Mouse (Mus musculus) kidney, postnatal 10 days (tissue): ENCODE data around the gene Dsp.

ENCODE experiments used
- DNase-seq: peaks from one replicate; pipeline ENCODE4 v3.0.0; 2021; ENCODE audit warnings: mixed read lengths

Gene Dsp

DNA sequence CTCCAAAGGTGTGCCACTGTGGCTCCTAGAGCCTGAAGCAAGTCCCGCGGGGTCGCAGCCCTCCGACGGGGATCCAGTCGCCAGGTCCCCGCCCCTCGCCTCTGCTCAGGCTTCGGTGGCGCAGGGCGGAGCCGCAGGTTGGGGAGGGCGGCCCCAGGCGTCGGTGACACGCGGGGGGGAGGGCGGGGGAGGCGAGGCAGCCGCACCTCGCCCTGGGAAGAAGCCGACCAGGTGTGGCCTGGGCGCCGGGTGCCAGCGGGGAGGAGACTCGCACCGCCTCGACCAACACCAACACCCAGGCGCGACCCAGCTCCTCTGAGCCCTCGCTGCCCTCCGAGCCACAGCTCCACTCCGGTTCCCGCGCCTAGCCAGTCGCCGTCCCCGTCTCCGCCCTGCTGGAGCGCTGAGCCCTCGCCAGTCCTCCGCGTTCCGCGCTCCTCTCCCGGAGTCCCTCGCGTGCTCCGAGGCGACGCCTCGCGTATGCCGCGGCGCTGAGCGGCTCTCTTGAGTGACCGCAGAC lies at the start of gene Dsp:
Gene Dsp (plus strand): TSS at position 226 of the 520 bp plus-strand sequence.
- DNase-seq = peak; percentile 75

DNA sequence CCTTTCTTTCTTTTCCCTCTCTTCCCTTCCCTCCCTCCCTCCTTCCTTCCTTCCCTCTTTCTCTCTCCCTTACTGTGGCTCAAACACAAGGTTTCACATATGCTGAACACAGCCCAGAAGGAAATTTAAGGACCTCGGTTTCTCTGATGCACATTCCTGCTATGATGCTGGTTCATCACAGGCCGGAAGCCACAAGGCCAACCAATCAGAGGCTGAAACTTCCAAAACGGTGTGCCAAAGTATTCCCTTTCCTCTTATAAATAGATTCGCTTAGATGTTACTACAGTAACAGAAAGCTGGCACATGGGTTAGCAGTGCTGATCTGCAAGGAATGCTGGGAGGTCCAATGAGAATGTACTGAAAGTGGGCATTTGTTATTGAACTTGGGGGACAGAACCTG lies 47.7 kb upstream of the Dsp start:
- DNase-seq = no peak

GRCm38 (mm10) chr13:38104501-38104900 lies 46.6 kb upstream of the Dsp start:
- DNase-seq = no peak

DNA sequence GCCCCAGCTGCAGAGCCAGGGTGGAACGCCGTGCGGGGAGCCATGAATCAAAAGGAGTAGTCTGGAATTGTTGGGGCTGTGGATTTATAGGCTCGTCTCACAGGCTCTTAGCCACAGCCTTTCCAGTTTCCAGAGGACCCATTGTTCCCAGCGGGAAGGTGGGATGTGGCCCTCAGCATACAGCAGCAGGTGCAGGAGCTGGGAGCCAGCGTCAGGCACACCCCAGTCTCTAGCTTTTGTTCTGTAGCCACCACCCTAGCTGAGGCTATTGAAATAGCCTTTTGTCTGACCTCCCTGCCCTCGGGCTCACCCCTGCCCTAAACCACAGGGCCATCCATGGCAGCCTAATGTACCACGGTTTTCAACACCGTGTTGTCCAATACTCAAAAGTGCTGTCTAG lies 42.0 kb upstream of the Dsp start:
- DNase-seq = no peak

GRCm38 (mm10) chr13:38122321-38122720 lies 28.8 kb upstream of the Dsp start:
- no peak for DNase-seq

GRCm38 (mm10) chr13:38123666-38124065 lies 27.4 kb upstream of the Dsp start:
- no peak for DNase-seq

DNA sequence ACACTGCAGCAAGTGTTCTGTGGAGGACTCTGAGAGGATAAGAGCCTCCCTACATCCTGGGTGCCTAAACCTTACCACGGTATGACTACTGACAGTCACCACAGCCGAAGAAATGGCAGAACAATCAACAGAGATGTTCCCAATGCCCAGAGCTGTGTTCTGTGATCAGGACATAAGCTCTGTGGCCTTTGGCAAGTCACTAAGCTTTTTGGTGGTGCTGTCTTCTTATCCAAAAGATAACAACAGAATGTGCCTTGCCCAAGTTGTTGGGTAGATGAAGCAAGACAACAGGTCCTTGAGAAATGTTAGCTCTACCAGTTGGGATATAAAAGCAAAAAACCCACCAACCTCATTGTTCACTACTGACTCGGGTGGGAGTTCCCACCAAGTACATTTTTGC lies 23.4 kb upstream of the Dsp start:
- DNase-seq = no peak

GRCm38 (mm10) chr13:38128246-38128645 lies 22.8 kb upstream of the Dsp start:
- no peak for DNase-seq

DNA sequence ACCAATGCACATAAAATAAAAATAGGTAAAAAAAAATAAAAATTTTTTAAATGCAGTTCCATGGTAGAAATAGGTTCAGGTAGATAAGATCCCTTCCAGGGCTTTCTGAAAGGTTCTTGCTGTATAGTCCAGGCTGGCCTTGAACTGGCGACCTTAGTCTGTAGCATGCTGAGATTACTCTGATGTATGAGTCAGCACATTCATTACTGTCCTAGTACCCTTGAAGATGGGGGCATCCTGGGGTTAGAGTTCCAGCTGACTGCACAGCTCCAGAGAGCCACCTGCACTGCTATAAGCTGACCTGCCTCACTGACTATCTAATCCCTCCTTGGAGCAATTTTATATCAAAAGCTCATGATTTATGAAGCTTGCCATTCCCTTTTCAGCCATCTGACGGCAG lies 21.6 kb upstream of the Dsp start:
- DNase-seq = no peak

DNA sequence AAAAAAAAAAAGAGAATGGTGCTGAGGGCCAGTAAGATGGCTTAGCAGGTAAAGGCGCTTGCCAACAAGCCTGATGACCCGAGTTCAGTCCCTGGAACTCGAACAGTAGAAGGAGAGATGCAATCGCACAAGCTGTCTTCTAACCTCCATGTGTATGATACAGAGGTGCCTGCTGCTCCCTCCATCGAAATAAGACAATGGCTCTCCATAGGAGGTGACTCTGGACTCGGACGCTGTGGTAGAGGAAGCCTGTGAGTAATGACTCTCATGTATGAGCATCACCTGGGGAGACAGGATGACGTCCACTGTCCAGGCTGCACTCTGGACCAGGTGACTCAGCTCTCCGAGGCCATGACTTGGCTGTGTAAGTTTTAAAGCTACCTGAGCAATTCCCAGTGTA lies 21.0 kb upstream of the Dsp start:
- no peak for DNase-seq

DNA sequence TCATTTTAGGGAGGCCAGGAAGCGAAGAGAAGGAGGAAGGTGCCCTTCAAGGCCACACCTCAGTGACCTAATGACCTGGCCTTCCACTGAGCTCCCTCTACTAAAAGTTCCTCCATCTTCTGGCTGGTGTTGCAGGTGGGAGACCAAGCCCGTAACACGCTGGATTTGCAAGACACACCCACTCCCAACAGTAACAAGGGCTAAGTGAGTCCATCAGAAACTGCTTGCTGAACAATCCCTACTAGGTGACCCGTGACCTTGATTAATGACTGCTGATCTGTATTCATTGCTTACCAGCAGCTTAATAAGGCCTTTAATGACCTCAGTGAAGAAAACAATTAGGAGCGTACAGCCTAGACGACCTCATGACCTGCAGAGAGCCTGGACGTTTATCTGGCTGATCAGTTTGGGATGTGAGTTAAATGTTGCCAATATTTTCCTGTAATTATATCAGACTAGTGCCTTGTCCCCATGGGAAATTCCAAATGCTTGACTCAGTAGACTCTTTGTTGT lies 18.0 kb upstream of the Dsp start:
- no peak for DNase-seq

GRCm38 (mm10) chr13:38140521-38140920 lies 10.6 kb upstream of the Dsp start:
- no peak for DNase-seq

- DNase-seq = peak; percentile 64
Observed at GRCm38 (mm10) chr13:38144962-38145713, 6.0 kb upstream of the Dsp start.

DNA sequence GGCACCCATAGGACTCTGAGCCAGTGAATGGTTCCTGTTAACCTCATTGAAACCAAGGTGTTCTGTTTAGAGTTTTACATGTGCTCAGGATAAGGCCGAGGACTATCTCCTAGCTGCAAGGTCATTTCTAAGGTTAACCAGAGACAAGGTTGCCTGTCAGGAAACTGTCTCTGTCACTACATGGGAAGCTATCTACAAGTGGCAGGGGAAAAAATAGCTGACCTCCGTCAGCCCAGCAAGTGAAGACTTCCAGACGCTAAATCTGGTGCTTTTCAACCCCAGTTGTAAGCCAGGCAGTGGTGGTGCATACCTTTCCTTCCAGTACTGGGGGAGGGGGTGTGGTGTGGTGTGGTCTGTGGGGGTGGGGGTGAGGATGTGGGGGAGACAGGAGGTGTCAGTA lies 2.7 kb upstream of the Dsp start:
- DNase-seq = no peak

- peak; percentile 40 for DNase-seq
Observed at GRCm38 (mm10) chr13:38151671-38152428, 756 bp downstream of the Dsp start.

DNA sequence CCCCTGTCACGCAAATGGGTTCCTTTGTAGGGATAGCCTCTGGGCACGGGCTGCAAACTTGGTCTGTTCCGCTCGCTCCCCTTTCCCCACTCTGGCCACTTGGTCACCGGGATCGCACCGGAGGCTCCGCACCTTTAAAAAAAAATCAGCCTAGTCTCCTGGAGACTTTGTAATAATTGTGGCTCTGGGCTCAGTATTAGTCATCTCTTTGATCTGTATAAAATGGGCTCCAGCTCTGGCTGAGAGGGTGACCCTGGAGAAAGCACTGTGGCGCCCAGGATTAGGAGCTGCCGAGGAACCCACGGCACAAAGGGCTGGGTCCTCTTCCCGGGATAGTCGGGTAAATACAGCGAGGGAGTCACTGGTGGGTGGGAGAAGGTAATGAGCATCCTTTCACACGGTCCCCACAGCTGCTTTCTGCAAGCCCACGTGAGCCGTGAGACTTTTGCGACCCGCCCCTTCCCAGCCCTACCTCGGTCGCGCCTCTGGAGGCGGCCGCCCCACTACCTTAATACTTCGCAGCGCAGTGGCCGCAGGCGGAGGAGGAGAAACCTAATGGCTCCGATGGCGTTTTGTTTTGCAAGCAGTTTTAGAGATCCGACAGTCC lies 1.4 kb downstream of the Dsp start:
- peak; percentile 45 for DNase-seq

DNA sequence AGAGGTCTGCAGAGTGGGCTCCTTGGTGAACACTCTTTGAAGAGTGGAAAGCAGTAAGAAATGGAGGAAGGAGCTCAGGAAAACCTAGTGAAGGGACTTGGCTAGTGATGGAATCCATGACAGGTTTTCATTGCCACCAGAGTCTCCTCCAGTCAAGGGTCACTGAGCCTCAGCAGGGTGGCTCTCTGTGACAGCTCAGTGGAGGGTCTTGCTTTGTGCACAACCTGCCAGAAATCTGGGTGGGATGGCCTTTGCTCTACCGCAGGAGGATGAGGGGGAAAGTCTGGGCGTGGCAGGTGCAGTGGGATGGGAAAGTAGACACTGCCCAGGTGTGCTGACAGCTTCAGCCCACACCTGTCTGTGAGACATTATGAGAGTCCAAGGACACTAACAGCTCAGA lies 4.4 kb downstream of the Dsp start:
- no peak for DNase-seq

GRCm38 (mm10) chr13:38157635-38158034 lies 6.5 kb downstream of the Dsp start:
- DNase-seq = no peak

- DNase-seq = no peak
Observed at GRCm38 (mm10) chr13:38162002-38162401, 10.9 kb downstream of the Dsp start.

GRCm38 (mm10) chr13:38162668-38163067 lies 11.6 kb downstream of the Dsp start:
- DNase-seq = peak; percentile 60

GRCm38 (mm10) chr13:38164932-38165331 lies 13.8 kb downstream of the Dsp start:
- no peak for DNase-seq

GRCm38 (mm10) chr13:38167056-38167455 lies 16.0 kb downstream of the Dsp start:
- DNase-seq = no peak

DNA sequence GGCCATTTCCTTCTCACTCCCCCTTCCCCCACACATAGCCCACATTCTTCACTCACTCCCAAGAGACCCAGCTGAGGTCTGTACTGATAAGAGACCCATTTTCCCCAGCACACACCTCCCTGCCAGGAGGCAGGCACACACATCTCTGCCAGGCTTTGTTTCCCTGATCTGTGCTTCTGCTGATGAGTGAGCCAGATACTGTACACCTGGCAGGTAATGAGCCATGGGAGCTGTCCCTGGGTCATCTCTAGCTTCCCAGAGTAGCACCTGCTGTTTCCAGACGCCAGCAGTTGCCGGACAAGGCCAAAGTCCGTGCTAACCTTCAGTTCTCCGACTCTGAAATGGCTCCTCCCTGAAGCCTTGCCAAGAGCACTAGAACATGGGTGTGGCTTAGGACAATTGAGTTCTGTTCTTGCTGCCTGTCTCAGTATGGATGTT lies 19.6 kb downstream of the Dsp start:
- DNase-seq = peak; percentile 16
